Mouse (Mus musculus) stomach, postnatal 0 days (tissue): Measurements from ENCODE around the gene Ptpa.

Source experiments
- CTCF ChIP-seq: IDR thresholded peaks from 2 replicates; pipeline ENCODE4 v1.5.1; 2016; ENCODE audit warnings: antibody characterized with exemption, low read depth, mild to moderate bottlenecking, moderate library complexity
- EP300 ChIP-seq: optimal IDR thresholded peaks from 2 replicates; pipeline ENCODE3; 2016; ENCODE audit warnings: antibody characterized with exemption

DNA sequence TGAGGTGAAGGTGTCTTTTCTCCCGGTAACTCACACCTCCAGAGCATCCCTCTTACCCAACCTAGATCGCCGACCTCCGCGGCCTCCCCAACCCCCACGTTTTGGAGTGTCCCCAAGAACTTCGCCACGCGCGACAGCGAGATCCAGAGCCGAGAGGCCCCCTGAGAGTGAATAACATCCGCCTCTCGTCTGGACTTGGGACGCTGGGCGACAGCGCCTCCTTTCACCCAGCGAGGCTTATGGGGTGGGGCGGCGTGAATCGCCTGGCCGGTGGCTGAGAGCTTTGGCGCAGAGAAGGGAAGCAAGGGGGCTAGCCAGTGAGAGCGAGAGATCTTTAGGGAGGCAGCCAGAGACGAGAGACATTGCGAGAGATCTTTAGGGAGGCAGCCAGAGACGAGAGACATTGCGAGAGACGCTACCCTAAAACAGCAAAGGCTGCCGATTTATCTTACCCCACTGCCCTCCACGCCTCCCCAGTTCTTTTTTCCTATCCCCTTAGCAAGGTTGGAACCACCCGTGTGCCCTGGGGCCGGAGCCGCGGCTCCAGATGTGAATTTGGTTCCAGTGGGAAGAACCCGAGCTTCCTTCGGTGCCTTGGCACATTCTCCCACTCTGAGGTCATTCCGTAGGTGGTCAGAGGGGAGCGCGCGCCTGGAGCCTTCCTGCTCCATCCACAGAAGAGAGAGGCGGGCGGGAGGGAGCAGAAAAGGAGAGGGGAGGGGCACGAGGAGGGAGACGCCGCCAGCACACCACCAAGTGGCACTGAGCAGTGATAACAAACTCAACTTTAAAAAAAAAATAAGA is 54.5 kb downstream of the Ptpa start:
- TF ChIP-seq CTCF (peak; percentile 47), EP300 (no peak)
